Mouse (Mus musculus) limb, embryonic 11.5 days (tissue): ENCODE results near the gene Ctdnep1. TPM values are rescaled to one million over a fixed set of nuclear protein-coding genes. Genes with fewer than 3 reads are reported as not detected.

Source experiments
- ATAC-seq: fragments of 200-750 bp; cut with Nextera tagmentation; 2 replicates; pipeline ENCODE4 v1.8.0; 2017; ENCODE audit warnings: low read depth; ENCODE audit not compliant: insufficient number of reproducible peaks, low FRiP score, low TSS enrichment
- DNase-seq: peaks from one replicate; pipeline ENCODE4 v3.0.0-alpha.2; 2015; ENCODE audit warnings: low spot score
- H3K27ac ChIP-seq: fragments of 300-500 bp; sonication (generic); replicated peaks from 2 replicates; pipeline ENCODE4 v1.5.1; 2014; ENCODE audit warnings: low read depth, mild to moderate bottlenecking, low read length
- H3K27me3 ChIP-seq: fragments of 300-500 bp; sonication (generic); 2 replicates; pipeline ENCODE4 v1.6.1; 2014; ENCODE audit warnings: mild to moderate bottlenecking, low read length, mixed read lengths; ENCODE audit not compliant: control insufficient read depth, insufficient read depth
- H3K36me3 ChIP-seq: fragments of 300-500 bp; sonication (generic); 2 replicates; pipeline ENCODE4 v1.6.1; 2014; ENCODE audit warnings: mild to moderate bottlenecking, low read length, moderate library complexity, mixed read lengths; ENCODE audit not compliant: control insufficient read depth, insufficient read depth
- H3K4me1 ChIP-seq: fragments of 300-500 bp; sonication (generic); 2 replicates; pipeline ENCODE4 v1.6.1; 2014; ENCODE audit warnings: low read length, mixed read lengths; ENCODE audit not compliant: control insufficient read depth, insufficient read depth
- H3K4me2 ChIP-seq: fragments of 300-500 bp; sonication (generic); 2 replicates; pipeline ENCODE4 v1.6.1; 2014; ENCODE audit warnings: low read depth, mild to moderate bottlenecking, moderate library complexity; ENCODE audit not compliant: severe bottlenecking
- H3K4me3 ChIP-seq: fragments of 300-500 bp; sonication (generic); 2 replicates; pipeline ENCODE4 v1.5.1; 2014; ENCODE audit warnings: low read depth, low read length
- H3K9ac ChIP-seq: fragments of 300-500 bp; sonication (generic); 2 replicates; pipeline ENCODE4 v1.6.1; 2014; ENCODE audit warnings: mild to moderate bottlenecking, low read length
- H3K9me3 ChIP-seq: fragments of 300-500 bp; sonication (generic); 2 replicates; pipeline ENCODE4 v1.6.1; 2016; ENCODE audit warnings: low read length; ENCODE audit not compliant: control insufficient read depth
- whole genome bisulfite sequencing: fragments of 180-500 bp; shearing (Covaris S2); extraction: QIAGEN DNeasy Blood & Tissue Kit; methylation state at CpG from one replicate; pipeline ENCODE4 v1.1.7; 2014; 5-methylcytosine and 5-hydroxymethylcytosine counted together
- polyA plus RNA-seq: library from polyadenylated mRNA; unstranded; fragments of >200 nt; fragmentation: Nextera tagmentation; extraction: Ambion mirVana; gene quantifications from 2 replicates; pipeline ENCODE4 v1.2.1, GENCODE M21; 2014

The Ctdnep1 gene
- polyA plus RNA-seq, 1 experiment from 2014 or later = 27.6 TPM

DNA sequence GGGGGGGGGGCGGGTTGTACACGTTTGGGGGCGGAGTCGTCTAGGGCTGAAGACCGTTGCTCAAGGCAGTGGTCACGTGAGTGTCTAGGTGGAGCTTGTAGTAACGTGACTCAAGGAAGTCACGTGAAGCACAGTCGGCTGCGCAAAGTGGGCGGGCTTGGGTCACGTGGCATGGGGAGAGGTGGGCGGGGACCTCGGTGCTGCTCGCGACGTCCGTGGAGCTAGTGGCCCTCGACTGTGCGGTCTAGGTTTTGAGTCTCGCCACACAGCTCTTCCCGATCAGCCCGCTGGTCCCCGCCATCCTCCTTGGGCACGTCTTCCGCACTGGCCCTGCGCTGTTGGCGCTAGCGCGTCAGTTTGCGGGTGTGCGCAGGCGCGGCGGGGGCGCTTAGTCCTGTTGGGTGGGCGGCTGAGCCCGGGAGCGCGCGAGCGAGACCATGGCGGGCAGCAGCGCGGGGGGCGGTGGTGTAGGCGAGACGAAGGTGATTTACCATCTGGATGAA, 19.5 kb downstream of the Ctdnep1 start, which contains the start of gene Dvl2:
Gene Dvl2, plus strand, starts transcription at position 200 of the 503 bp plus-strand sequence.
- Histone ChIP-seq H3K9me3 (no peaks in the 10 kb centered on the region), H3K4me1 (peaks cover 14% of the 10 kb centered on the region; the same call in 1 of the 2 replicates), H3K4me2 (peak within 1 kb of the TSS; percentile 90), H3K27ac (peak within 1 kb of the TSS; percentile 93), H3K9ac (peak within 1 kb of the TSS; percentile 69), H3K27me3 (no peaks in the 10 kb centered on the region), H3K4me3 (peak within 1 kb of the TSS; percentile 78), H3K36me3 (peaks cover 20% of the 10 kb centered on the region)
- ATAC-seq = peak; percentile 59
- DNase-seq = peak; percentile 95
- under 1% methylated on average over 48 of the region's 48 CpGs for WGBS

DNA sequence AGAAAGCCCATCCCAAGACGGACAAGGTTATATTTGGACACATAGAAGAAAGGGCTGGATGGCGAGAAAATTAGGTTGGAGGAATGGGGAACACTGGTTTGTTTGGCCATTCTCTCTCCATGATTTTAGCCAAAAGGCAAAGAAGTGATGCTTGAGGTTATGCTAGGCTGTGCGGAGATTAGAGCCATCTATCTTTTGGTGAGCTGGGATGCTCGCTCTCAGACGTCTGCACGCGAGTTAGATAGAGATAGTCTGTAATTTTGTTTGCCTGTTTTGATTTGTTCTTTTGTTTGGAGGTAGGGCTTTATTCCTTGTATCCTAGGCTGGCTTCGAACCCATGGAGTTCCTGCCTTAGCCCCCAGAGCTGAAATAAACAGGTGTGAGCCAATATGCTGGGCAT, 20.2 kb downstream of the Ctdnep1 start:
- 15% methylated on average over 8 of the region's 8 CpGs for WGBS
- H3K4me3 ChIP-seq = peak overlapping the region; percentile 78
- ATAC-seq (no peak), DNase-seq (no peak)
- no peaks in the 10 kb centered on the region for H3K27me3 ChIP-seq
- H3K36me3 ChIP-seq = peaks cover 20% of the 10 kb centered on the region
- H3K27ac ChIP-seq = peak overlapping the region; percentile 93
- peaks cover 14% of the 10 kb centered on the region; the same call in 1 of the 2 replicates for H3K4me1 ChIP-seq
- H3K9me3 ChIP-seq = no peaks in the 10 kb centered on the region
- peak overlapping the region; percentile 90 for H3K4me2 ChIP-seq
- H3K9ac ChIP-seq = peak overlapping the region; percentile 69

DNA sequence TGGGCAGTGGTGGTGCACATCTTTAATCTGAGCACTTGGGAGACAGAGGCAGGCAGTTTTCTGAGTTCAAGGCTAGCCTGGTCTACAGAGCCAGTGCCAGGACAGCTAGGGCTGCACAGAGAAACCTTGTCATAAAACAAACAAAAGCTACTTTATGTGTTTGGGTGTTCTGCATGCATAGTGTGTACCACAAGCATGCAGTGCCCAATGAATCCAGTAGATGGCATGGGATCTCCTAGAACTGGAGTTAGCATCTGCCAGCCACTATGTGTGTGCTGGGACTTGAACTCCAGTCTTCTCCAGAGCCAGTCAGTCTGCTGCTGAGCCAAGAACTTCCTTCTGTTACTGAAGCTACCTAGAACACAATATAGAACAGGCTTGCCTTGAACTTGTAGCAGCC, 20.9 kb downstream of the Ctdnep1 start:
- ATAC-seq = no peak
- no peak overlapping the region for H3K9ac ChIP-seq

DNA sequence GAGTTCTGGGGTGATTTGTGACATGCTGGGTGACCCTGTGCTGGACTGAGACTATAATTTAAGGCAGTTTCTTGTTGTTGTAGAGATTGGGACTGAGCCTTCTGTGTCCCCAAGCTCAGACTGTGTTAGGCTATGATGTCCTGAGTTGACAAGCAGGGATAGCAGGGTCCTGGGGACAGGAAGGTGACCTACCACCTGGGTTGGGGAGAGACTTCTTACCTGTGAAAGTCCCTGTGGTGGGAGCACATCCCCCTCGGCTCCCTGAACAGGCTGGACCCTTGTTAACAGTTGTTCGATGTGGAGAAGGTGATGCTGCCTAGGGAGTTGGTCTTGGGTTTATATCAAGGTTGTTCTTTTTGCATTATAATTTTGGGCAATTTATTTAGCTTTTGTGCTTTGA, 21.5 kb downstream of the Ctdnep1 start:
- H3K9ac ChIP-seq = no peak overlapping the region
- 0 out of 2 replicates have a peak overlapping the region, but pooled peaks have one; percentile 78 for H3K4me3 ChIP-seq
- no peaks in the 10 kb centered on the region for H3K9me3 ChIP-seq
- DNase-seq (no peak), ATAC-seq (no peak)
- peaks cover 14% of the 10 kb centered on the region; the same call in 1 of the 2 replicates for H3K4me1 ChIP-seq
- H3K4me2 ChIP-seq = peak overlapping the region; percentile 90
- peaks cover 30% of the 10 kb centered on the region for H3K36me3 ChIP-seq
- H3K27me3 ChIP-seq = no peaks in the 10 kb centered on the region
- WGBS = 96% methylated on average over 2 of the region's 2 CpGs
- no peak overlapping the region for H3K27ac ChIP-seq

More for the DNA sequence above, 20.9 kb downstream of the Ctdnep1 start:
- Histone ChIP-seq H3K4me3 (peak overlapping the region; percentile 78), H3K36me3 (peaks cover 25% of the 10 kb centered on the region), H3K9me3 (no peaks in the 10 kb centered on the region), H3K27me3 (no peaks in the 10 kb centered on the region), H3K4me1 (peaks cover 14% of the 10 kb centered on the region; the same call in 1 of the 2 replicates), H3K4me2 (peak overlapping the region; percentile 90), H3K27ac (no peak overlapping the region)
- DNase-seq = peak; percentile 61

DNA sequence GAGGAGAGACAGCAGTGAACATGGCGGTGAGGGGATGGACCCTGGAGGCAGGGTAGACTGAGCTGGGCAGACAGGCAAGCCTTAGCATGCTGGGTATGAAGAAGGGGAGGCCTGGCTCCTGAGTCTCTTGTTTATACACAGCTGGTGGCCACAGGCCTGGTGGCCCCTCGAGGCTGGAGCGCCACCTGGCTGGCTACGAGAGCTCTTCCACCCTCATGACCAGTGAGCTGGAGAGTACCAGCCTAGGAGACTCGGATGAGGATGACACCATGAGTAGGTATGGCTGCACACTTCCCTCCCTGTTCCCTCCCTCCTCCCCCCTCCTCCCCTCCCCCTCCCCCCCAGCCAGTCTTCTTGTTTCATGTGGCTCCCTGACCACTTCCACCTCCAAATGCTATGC, 24.6 kb downstream of the Ctdnep1 start:
- H3K27me3 ChIP-seq = no peaks in the 10 kb centered on the region
- H3K9me3 ChIP-seq = no peaks in the 10 kb centered on the region
- 66% methylated on average over 5 of the region's 5 CpGs for WGBS
- no peak overlapping the region for H3K27ac ChIP-seq
- H3K9ac ChIP-seq = no peak overlapping the region
- no peak overlapping the region for H3K4me3 ChIP-seq
- H3K4me1 ChIP-seq = 0 out of 2 replicates have a peak, but pooled peaks cover 8% of the 10 kb centered on the region
- ATAC-seq = no peak
- no peak overlapping the region for H3K4me2 ChIP-seq
- DNase-seq = no peak
- H3K36me3 ChIP-seq = peaks cover 30% of the 10 kb centered on the region

DNA sequence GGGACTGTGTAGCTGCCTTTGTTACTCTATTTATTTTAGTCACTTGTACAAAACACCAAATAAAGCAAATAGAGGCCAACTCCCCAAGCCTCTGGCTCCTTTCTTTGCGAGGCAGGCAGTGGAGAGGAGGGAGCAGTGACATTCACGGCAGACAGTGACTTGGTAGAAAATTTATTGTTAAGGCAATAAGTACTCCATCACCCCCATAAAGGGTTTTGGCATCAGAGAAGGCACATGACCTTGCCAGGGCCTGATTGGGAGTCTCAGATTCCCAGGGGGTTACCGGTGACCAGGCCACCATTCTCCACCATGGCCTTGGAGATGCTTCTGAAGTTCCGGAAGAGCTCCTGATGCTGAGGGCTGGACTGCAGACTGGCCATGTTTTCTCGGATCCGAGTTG, 29.1 kb downstream of the Ctdnep1 start:
- no peak overlapping the region for H3K27ac ChIP-seq
- WGBS = 91% methylated on average over 6 of the region's 6 CpGs
- no peaks in the 10 kb centered on the region for H3K27me3 ChIP-seq
- H3K4me3 ChIP-seq = no peak overlapping the region
- H3K4me1 ChIP-seq = peaks cover 10% of the 10 kb centered on the region; the same call in 1 of the 2 replicates
- no peak overlapping the region for H3K4me2 ChIP-seq
- H3K9me3 ChIP-seq = no peaks in the 10 kb centered on the region
- H3K9ac ChIP-seq = no peak overlapping the region
- ATAC-seq (no peak), DNase-seq (no peak)
- H3K36me3 ChIP-seq = peaks cover 43% of the 10 kb centered on the region

DNA sequence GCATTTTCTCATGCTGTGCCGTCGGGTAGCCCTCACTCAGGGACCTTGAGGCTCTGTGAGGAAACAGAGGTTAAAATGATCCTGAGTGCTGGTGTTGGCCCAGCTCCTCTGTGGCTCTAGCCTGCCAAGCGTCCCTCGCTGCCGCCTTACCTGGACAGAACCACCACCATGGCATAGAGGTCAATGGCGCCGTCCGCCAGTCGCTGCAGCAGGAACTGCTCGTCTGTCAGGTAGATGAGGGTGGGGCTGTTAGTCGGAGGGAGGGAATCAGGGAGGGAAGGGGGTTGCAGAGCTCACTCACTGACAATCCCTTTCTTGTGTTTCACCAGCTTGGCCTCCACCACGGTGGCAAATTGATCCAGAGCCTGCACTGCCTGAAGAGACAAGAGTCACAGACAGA, 29.6 kb downstream of the Ctdnep1 start:
- DNase-seq (no peak), ATAC-seq (no peak)
- WGBS = 85% methylated on average over 12 of the region's 12 CpGs

DNA sequence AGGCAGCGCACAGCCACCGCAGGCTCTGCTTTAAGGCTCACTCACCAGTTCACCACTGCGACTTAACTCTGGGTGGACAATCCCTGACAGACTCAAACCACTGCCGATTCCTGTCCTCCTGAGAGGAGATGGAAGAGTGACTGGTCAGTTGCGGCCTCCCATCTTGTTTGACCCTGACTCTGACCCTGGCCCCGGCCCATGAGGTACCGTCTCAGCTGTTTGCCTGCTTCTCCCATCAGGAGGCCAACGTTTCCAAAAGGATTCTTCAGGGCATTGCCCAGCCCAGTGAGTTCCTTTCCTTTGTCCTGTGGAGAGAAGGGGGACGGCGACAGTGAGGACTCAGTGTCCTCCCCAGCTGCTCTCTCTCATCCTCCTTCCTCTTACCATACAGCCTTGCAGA, 30.0 kb downstream of the Ctdnep1 start:
- 90% methylated on average over 10 of the region's 10 CpGs for WGBS
- Histone ChIP-seq H3K9me3 (no peaks in the 10 kb centered on the region), H3K27me3 (no peaks in the 10 kb centered on the region), H3K27ac (no peak overlapping the region), H3K4me3 (no peak overlapping the region), H3K4me1 (peaks cover 10% of the 10 kb centered on the region; the same call in 1 of the 2 replicates), H3K36me3 (peaks cover 43% of the 10 kb centered on the region), H3K4me2 (no peak overlapping the region), H3K9ac (no peak overlapping the region)
- DNase-seq (no peak), ATAC-seq (no peak)

More for the DNA sequence above, 29.6 kb downstream of the Ctdnep1 start:
- Histone ChIP-seq H3K4me3 (no peak overlapping the region), H3K36me3 (peaks cover 43% of the 10 kb centered on the region), H3K9ac (no peak overlapping the region), H3K27me3 (no peaks in the 10 kb centered on the region), H3K9me3 (no peaks in the 10 kb centered on the region), H3K27ac (no peak overlapping the region), H3K4me2 (no peak overlapping the region), H3K4me1 (peaks cover 10% of the 10 kb centered on the region; the same call in 1 of the 2 replicates)

DNA sequence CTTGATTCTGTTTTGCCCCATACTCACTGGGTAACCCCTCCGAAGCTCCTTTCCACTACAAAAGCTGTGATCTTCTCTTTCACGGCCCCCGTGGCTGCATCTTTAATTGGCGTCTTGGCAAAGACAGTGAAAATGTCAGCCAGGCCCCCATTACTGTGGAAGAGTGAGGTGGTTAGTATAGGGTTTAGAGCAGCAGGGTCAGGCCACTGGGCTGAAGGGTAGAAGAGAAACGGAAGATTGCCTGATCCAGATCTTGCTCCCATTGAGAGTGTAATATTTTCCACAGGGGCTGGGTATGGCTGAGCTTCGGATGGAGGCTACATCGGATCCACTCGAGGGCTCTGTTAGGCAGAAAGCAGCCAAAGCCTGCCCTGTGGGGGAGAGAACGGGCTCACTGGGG, 32.0 kb downstream of the Ctdnep1 start:
- H3K9ac ChIP-seq = no peak overlapping the region
- H3K27me3 ChIP-seq = no peaks in the 10 kb centered on the region
- H3K36me3 ChIP-seq = peaks cover 29% of the 10 kb centered on the region
- peaks cover 20% of the 10 kb centered on the region for H3K4me1 ChIP-seq
- no peak overlapping the region for H3K27ac ChIP-seq
- 88% methylated on average over 9 of the region's 9 CpGs for WGBS
- no peak for DNase-seq
- no peak for ATAC-seq
- H3K9me3 ChIP-seq = no peaks in the 10 kb centered on the region
- H3K4me3 ChIP-seq = no peak overlapping the region
- no peak overlapping the region for H3K4me2 ChIP-seq
